Mouse (Mus musculus) embryonic facial prominence, embryonic 15.5 days (tissue): ENCODE measurements around the gene Pacrg. TPM values are rescaled to one million over a fixed set of nuclear protein-coding genes. Genes with fewer than 3 reads are reported as not detected.

ENCODE experiments used
- ATAC-seq: fragments of 200-750 bp; cut with Nextera tagmentation; 2 replicates; pipeline ENCODE4 v1.8.0; 2017; ENCODE audit warnings: low read depth, moderate TSS enrichment; ENCODE audit not compliant: insufficient number of reproducible peaks, low FRiP score, low TSS enrichment
- H3K27ac ChIP-seq: fragments of 300-500 bp; sonication (generic); replicated peaks from 2 replicates; pipeline ENCODE4 v1.5.1; 2015; ENCODE audit warnings: mild to moderate bottlenecking, inconsistent platforms
- H3K27me3 ChIP-seq: fragments of 300-500 bp; sonication (generic); 2 replicates; pipeline ENCODE4 v1.6.1; 2015; ENCODE audit warnings: inconsistent platforms
- H3K36me3 ChIP-seq: fragments of 300-500 bp; sonication (generic); 2 replicates; pipeline ENCODE4 v1.6.1; 2015; ENCODE audit warnings: mild to moderate bottlenecking, inconsistent platforms
- H3K4me1 ChIP-seq: fragments of 300-500 bp; sonication (generic); 2 replicates; pipeline ENCODE4 v1.6.1; 2015; ENCODE audit warnings: inconsistent platforms
- H3K4me2 ChIP-seq: fragments of 300-500 bp; sonication (generic); replicated peaks from 2 replicates; pipeline ENCODE4 v1.6.1; 2015; ENCODE audit warnings: mild to moderate bottlenecking, inconsistent platforms
- H3K4me3 ChIP-seq: fragments of 300-500 bp; sonication (generic); replicated peaks from 2 replicates; pipeline ENCODE4 v1.5.1; 2015; ENCODE audit warnings: mild to moderate bottlenecking, inconsistent platforms
- H3K9ac ChIP-seq: fragments of 300-500 bp; sonication (generic); 2 replicates; pipeline ENCODE4 v1.6.1; 2015; ENCODE audit warnings: inconsistent platforms
- H3K9me3 ChIP-seq: fragments of 300-500 bp; sonication (generic); replicated peaks from 2 replicates; pipeline ENCODE4 v1.6.1; 2016; ENCODE audit warnings: inconsistent platforms
- WGBS: fragments of 180-500 bp; shearing (Covaris S2); methylation state at CpG from one replicate; pipeline ENCODE4 v1.1.7; 2015; 5-methylcytosine and 5-hydroxymethylcytosine counted together
- polyA plus RNA-seq: library from polyadenylated mRNA; unstranded; fragments of >200 nt; fragmentation: Nextera tagmentation; extraction: Ambion mirVana; gene quantifications from 2 replicates; pipeline ENCODE4 v1.2.1, GENCODE M21; 2015

Gene Pacrg
- polyA plus RNA-seq, 1 experiment from 2014 or later, result 5.4 TPM

DNA sequence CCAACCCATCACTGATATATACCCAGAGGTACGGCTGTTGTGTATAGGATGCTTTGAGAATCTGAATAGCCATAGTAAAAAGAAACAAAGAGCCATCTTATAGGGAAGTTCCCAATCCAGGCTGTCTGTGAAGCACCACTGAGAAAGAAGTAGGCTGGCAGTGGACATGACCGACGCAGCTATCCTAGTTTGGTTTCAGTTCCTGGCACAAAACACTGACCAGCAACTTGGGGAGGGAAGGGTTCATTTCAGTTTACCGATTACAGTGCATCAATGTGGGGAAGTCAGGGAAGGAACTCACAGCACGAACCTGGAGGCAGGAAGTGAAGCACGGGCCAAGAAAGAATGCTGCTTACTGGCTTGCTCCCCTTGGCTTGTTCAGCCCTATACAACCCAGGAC, 456.7 kb downstream of the Pacrg start:
- H3K9me3 ChIP-seq, result no peaks in the 10 kb centered on the region
- no peaks in the 10 kb centered on the region for H3K36me3 ChIP-seq
- H3K4me2 ChIP-seq, result no peak overlapping the region
- H3K4me1 ChIP-seq, result 0 out of 2 replicates have a peak, but pooled peaks cover 3% of the 10 kb centered on the region
- H3K9ac ChIP-seq, result no peak overlapping the region
- no peak overlapping the region for H3K27ac ChIP-seq
- no peak overlapping the region for H3K4me3 ChIP-seq
- ATAC-seq, result no peak
- no peaks in the 10 kb centered on the region for H3K27me3 ChIP-seq
- WGBS, result 83% methylated on average over 6 of the region's 6 CpGs

DNA sequence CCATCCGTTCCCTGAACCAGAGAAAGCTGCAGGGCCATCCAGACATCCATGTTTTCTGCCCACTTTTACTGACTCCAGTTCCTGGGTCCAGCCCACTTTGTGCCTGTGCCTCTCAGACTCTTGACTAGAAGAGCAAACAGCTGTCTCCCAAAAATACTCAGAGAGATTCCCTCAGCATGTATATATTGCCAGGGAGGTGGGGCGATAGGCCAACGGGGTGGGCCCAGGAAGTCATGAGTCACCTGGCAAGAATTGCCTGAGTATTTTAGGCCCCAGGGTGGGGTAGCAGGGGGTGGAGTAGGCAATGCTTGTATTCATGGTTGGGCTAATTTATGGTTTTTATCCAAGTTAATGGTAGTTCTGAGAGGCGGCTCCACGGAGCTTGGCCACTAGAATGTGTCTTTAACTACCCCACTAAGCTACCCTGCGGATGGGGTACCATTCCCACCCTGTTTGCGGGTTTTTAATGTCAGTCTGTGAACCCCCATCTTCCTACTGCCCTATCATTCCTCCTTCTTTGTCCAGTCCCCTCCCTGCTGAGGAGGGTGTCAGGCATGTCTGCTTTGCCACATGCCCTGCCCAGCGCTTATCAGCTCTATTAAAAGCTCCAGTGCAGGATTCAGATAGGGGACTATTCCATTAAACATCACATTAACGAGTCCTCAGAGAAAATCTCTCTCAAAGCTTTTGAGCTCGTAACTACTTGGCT, 461.5 kb downstream of the Pacrg start:
- 0 out of 2 replicates have a peak, but pooled peaks cover 5% of the 10 kb centered on the region for H3K4me1 ChIP-seq
- H3K27ac ChIP-seq, result 0 out of 2 replicates have a peak overlapping the region, but pooled peaks have one; percentile 7
- 74% methylated on average over 10 of the region's 10 CpGs for WGBS
- H3K4me2 ChIP-seq, result no peak overlapping the region
- H3K27me3 ChIP-seq, result no peaks in the 10 kb centered on the region
- no peaks in the 10 kb centered on the region for H3K36me3 ChIP-seq
- H3K4me3 ChIP-seq, result no peak overlapping the region
- ATAC-seq, result peak; percentile 79
- no peak overlapping the region for H3K9ac ChIP-seq
- no peaks in the 10 kb centered on the region for H3K9me3 ChIP-seq

DNA sequence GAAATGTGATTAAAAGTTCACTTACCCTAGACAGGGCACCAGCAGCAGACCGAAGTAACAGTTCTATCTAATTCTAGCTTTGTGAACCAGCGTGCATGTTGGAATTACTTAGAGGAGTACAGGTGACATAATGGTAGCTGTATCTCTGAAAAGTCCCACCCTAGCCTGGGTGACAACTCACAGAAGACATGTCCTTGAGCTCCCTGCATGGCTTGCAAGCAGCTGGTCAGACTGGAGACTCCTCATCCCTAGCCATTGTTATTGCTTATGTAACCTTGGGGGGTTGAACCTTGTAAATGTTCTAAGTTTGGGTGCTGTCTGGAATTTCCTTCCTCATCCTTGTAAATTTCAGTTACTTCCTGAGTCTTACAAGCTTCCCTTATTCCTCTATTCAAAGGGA, 462.5 kb downstream of the Pacrg start:
- Histone ChIP-seq H3K4me3 (no peak overlapping the region), H3K4me1 (0 out of 2 replicates have a peak, but pooled peaks cover 16% of the 10 kb centered on the region), H3K27ac (no peak overlapping the region), H3K9ac (no peak overlapping the region), H3K9me3 (no peaks in the 10 kb centered on the region), H3K36me3 (no peaks in the 10 kb centered on the region), H3K27me3 (no peaks in the 10 kb centered on the region), H3K4me2 (no peak overlapping the region)
- ATAC-seq, result no peak
- WGBS, result 96% methylated on average over 2 of the region's 2 CpGs

DNA sequence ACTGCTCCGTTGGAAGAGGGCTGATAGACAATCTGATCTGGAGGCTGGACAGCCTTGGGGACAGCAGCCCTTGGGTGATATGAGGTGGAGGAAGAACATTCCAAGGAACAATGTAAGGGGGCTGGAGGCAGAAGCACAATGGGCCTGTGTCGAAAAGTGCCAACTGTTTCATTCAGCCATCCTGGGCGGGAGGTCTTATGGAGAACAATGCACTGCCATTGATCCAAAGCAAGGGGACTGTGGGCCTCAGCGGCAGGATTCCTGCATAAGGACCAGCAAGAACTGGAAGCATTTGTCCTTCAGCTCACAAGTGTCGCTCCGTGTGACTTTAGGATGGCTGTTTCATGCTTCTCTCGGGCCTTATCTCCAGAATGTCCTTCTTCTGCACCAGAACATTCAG, 465.8 kb downstream of the Pacrg start:
- no peak overlapping the region for H3K4me2 ChIP-seq
- H3K27ac ChIP-seq, result no peak overlapping the region
- H3K27me3 ChIP-seq, result no peaks in the 10 kb centered on the region
- H3K36me3 ChIP-seq, result no peaks in the 10 kb centered on the region
- H3K9me3 ChIP-seq, result no peaks in the 10 kb centered on the region
- H3K4me3 ChIP-seq, result no peak overlapping the region
- no peak for ATAC-seq
- H3K9ac ChIP-seq, result no peak overlapping the region
- peaks cover 17% of the 10 kb centered on the region; the same call in 1 of the 2 replicates for H3K4me1 ChIP-seq
- 47% methylated on average over 7 of the region's 7 CpGs for WGBS

DNA sequence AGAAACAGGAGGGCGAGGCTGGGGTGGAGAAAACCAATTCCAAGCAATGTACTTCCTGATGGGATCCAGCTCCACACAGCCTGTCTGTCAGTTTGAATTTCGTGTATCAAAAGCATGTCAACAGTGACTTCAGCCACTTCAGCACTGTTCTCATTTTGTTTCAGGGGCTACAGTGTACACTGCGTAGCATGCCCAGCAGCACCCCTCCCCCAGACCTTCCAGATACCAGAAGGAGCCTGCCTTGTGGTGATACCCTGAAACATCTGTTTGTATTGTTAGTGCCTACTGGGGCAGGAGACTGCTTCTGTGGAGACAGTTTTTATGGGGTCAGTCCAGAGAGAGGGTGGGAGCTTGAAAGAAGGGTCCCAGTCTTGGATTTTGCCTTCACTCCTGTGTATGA, 466.4 kb downstream of the Pacrg start:
- Histone ChIP-seq H3K4me2 (no peak overlapping the region), H3K9me3 (no peaks in the 10 kb centered on the region), H3K27me3 (no peaks in the 10 kb centered on the region), H3K4me1 (peaks cover 16% of the 10 kb centered on the region; the same call in 1 of the 2 replicates), H3K36me3 (no peaks in the 10 kb centered on the region), H3K27ac (no peak overlapping the region), H3K4me3 (no peak overlapping the region), H3K9ac (no peak overlapping the region)
- ATAC-seq, result no peak
- WGBS, result 54% methylated on average over 3 of the region's 3 CpGs

DNA sequence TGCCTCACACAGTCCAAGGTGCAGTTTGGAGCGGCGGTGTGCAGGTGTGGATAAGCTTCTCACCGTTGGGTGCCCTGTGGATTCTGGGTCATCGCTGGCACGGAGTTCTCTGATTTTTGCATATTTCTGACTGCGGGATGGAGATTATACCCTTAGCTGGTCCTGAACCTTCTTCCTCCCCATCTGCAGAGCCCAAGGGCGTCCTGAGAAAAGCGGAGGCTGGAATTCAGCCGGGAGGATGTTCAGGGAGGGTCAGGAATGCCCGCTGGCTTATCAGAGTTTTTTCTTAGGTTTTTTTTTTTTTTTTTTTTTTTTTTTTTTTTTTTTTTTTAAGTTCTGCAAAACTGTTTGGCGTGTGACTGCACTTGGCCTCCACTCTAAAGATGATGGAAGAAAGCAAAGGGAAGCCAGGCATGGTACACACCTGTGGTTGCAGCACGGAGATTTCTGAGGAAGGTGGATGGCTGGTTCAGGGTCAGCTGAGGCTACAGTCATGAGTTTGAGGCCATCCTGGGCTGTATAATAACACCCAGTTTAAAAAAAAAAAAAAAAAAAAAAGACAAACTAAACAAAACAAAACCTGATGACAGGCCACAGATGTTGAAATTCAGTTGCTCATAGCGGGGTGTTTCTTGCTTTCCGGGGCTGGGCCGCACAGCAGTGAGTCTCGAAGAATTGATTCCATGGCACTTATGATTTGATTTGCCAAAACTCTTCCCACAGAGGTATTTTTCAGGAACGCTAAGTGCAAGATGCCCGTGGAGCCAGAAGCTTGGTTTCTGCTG, 467.9 kb downstream of the Pacrg start:
- Histone ChIP-seq H3K4me3 (no peak overlapping the region), H3K27ac (no peak overlapping the region), H3K4me2 (no peak overlapping the region), H3K4me1 (peaks cover 21% of the 10 kb centered on the region; the same call in 1 of the 2 replicates), H3K9me3 (no peaks in the 10 kb centered on the region), H3K9ac (no peak overlapping the region), H3K36me3 (no peaks in the 10 kb centered on the region), H3K27me3 (no peaks in the 10 kb centered on the region)
- 42% methylated on average over 18 of the region's 18 CpGs for WGBS
- ATAC-seq, result no peak

DNA sequence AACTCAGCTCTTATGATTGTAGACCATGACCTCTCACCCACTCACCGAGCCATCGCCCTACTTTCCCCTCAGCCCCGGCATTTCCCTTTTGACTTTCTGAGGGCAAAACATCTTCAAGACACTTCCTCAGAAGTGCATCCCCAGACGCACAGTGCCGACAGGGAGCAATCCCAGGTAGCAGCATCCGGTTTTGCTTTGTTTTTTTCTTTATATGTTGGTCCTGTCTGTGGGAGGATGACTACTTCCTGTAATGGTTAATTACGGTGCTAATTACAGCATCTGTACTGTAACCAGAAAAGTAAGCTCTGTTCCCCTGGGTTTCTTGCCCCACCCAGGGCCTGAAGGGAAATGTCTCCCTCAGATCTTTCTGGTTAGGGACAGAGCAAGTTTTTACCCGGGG, 468.6 kb downstream of the Pacrg start:
- no peaks in the 10 kb centered on the region for H3K9me3 ChIP-seq
- no peak overlapping the region for H3K4me2 ChIP-seq
- H3K4me3 ChIP-seq, result no peak overlapping the region
- no peak overlapping the region for H3K27ac ChIP-seq
- 42% methylated on average over 8 of the region's 8 CpGs for WGBS
- no peak overlapping the region for H3K9ac ChIP-seq
- H3K4me1 ChIP-seq, result peaks cover 21% of the 10 kb centered on the region; the same call in 1 of the 2 replicates
- ATAC-seq, result no peak
- H3K36me3 ChIP-seq, result no peaks in the 10 kb centered on the region
- H3K27me3 ChIP-seq, result no peaks in the 10 kb centered on the region

DNA sequence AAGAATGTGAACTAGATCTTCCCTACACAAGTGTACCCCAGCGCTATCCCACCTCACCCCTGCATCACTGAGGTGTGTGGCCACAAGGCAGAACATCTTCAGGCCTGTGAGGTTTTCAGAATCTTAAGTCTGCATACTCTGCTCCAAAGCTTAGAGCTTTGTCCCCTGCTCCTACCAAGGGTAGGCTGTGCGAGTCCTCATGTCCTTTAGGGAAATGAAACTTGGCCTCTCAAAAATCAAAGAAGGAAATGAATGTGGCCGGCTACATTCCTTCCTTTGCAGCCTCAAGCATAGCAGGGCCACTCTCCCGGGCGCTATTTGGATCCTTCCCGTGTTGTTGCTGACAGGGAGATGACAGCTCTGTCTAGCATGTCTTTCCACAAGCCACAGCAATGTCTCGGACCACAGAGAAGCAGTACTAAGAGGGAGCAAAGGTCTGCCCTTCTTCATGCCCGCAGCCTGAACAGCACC, 469.4 kb downstream of the Pacrg start:
- H3K27me3 ChIP-seq, result no peaks in the 10 kb centered on the region
- ATAC-seq, result no peak
- H3K4me1 ChIP-seq, result peaks cover 21% of the 10 kb centered on the region; the same call in 1 of the 2 replicates
- no peak overlapping the region; the same call in 1 of the 2 replicates for H3K27ac ChIP-seq
- no peak overlapping the region for H3K9ac ChIP-seq
- no peak overlapping the region for H3K4me3 ChIP-seq
- no peaks in the 10 kb centered on the region for H3K36me3 ChIP-seq
- no peaks in the 10 kb centered on the region for H3K9me3 ChIP-seq
- no peak overlapping the region for H3K4me2 ChIP-seq
- WGBS, result 41% methylated on average over 8 of the region's 8 CpGs

DNA sequence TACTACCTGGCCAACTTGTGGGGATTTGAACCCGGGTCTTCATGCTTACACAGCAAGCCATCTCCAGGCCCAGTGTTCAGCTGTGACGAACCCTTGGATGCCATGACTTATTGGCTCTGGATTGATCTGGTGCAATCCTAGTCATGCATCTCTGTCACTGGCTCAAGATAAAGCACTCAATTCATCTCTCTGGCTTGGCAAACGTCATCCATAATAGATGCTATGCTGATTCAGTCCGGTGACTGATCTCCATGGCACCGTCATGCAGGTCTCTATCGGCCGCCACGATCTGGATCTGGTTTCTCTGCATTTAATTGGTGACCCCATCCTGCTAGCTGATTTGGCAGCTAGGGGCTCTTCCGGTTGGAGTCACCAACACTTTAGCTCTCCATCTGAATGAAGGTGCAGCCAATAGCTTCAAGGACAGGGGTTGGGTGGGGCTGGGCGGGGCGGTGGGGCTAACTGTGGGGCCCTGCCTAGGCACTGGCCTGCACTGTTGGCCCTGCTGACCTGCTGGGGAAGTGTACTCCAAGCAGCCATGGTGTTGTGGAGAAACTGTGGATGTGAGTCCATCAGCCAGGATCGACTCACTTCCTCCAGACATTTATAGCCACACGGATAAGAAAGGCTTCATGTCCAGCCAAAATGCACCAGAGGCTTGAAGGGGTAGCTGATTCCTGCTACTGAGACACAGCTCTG, 470.0 kb downstream of the Pacrg start:
- Histone ChIP-seq H3K4me1 (peaks cover 21% of the 10 kb centered on the region; the same call in 1 of the 2 replicates), H3K9me3 (no peaks in the 10 kb centered on the region), H3K27ac (no peak overlapping the region), H3K9ac (no peak overlapping the region), H3K4me3 (no peak overlapping the region), H3K27me3 (no peaks in the 10 kb centered on the region), H3K36me3 (no peaks in the 10 kb centered on the region), H3K4me2 (no peak overlapping the region)
- 83% methylated on average over 13 of the region's 13 CpGs for WGBS
- no peak for ATAC-seq

DNA sequence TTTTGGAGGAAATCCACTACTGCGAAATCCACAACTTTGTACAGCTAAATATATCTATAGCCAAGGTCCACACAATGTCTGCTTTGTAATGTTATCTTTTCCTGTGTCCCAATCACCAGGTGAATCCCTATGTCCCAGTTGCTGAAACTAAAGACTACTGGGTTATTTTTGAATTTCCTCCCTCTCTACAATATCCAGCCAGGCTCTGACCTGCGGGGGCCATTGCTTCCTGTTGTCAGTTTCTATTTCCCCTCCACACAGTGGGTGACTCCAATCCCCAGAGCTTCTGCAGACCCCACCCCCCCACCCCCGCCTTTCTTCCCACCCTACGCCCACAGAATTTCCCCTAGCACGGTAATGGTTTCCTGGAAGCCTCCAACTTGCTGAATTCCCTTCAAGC, 473.1 kb downstream of the Pacrg start:
- H3K4me1 ChIP-seq, result peaks cover 7% of the 10 kb centered on the region; the same call in 1 of the 2 replicates
- 69% methylated on average over 5 of the region's 5 CpGs for whole genome bisulfite sequencing
- no peak overlapping the region for H3K27ac ChIP-seq
- no peak overlapping the region for H3K4me2 ChIP-seq
- no peak overlapping the region for H3K4me3 ChIP-seq
- H3K9me3 ChIP-seq, result no peaks in the 10 kb centered on the region
- ATAC-seq, result no peak
- H3K36me3 ChIP-seq, result no peaks in the 10 kb centered on the region
- H3K9ac ChIP-seq, result no peak overlapping the region
- no peaks in the 10 kb centered on the region for H3K27me3 ChIP-seq

DNA sequence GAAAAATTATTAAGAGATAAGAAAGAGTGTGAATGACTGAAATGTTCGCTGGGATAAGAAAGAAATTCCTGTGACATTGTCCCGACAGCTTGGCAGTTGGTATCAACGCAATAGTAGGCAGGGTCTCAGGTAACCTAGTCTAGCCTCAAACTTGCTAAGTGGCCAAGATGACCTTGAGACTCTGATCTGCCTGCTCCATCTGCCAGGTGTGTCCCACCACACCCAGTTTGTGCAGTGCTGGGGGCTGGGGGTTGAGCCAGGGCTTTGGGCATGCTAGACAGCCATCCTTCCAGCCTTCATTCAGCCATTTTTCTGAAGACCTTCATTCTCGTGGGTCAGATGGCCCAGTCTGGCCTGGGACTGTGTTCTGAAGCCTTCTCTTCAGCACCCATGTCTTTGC, 473.5 kb downstream of the Pacrg start:
- Histone ChIP-seq H3K4me3 (no peak overlapping the region), H3K4me2 (no peak overlapping the region), H3K27ac (no peak overlapping the region), H3K36me3 (no peaks in the 10 kb centered on the region), H3K27me3 (no peaks in the 10 kb centered on the region), H3K9ac (no peak overlapping the region), H3K9me3 (no peaks in the 10 kb centered on the region), H3K4me1 (peaks cover 7% of the 10 kb centered on the region; the same call in 1 of the 2 replicates)
- WGBS, result 78% methylated on average over 4 of the region's 4 CpGs
- no peak for ATAC-seq
